Mouse (Mus musculus) bone marrow, adult 2 months (tissue): ENCODE measurements around the gene Snapc5.
"Not testable (repeated sequence)": the region's sequence is repeated elsewhere in the genome, so short reads cannot be mapped to it uniquely, and the experiment has no call there.

Experiments
- CTCF ChIP-seq: fragments of 200-500 bp; IDR thresholded peaks from 2 replicates; pipeline ENCODE4 v1.5.1; 2011; ENCODE audit warnings: low read length, control low read depth; ENCODE audit not compliant: control insufficient read depth, insufficient read depth
- POLR2A ChIP-seq: fragments of 200-500 bp; IDR thresholded peaks from 2 replicates; pipeline ENCODE4 v1.6.1; 2011; ENCODE audit warnings: low read depth, mild to moderate bottlenecking, control low read depth, low read length, borderline replicate concordance; ENCODE audit not compliant: control insufficient read depth

GRCm38 (mm10) chr9:64183295-64183694, 4.2 kb downstream of the Snapc5 start:
- not testable (repeated sequence) for TF ChIP-seq CTCF, POLR2A
